Mouse (Mus musculus) T-helper 1 cell (primary cell): ENCODE results near the gene Adcy9.

Experiments
- in situ Hi-C: fragments of 300-600 bp; cut with MboI, MseI; formaldehyde crosslinking; loops from one replicate; pipeline ENCODE4 v1.15.1; 2025; ENCODE audit warnings: high pct_unique_total_duplicates

The Adcy9 gene

DNA sequence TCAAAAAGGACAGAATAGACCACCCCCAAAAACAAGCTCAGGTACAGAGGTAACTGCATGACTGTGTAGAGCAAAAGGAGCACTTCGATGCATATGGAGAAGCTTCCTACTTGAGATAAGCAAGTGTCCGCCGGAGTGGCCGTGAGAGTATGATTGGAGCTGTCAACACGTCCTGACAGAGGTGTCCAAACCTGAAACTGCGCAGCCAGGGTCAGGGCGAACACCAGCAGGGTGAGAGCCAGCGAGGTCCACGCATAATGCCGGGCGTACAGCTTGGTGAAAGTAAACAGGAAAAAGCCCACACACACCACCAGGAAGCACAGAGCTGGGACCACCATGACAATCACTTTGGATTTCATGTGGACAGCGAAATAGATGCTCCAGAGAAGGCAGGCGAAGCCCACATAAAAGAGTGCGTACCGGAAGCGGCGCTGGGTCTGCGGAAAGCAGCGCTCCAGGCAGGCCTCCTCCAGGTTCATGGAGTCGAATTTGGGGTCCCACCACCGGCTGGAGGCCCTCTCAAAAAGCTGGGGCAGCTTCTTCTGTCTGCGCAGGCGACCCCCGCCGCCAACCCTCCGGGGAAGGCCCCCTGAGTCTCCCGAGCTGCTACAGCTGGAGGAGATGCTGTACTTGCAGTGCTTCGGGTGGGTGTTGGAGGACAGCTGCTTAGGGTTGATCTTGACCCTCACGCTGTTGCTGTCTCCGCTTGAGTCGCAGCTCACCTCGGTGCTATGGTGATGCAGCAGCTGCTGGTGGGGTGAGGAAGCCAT is 1.3 kb downstream of the Adcy9 start:
- in situ Hi-C loops = no loop called here

- in situ Hi-C loops = no loop called here
Observed at GRCm38 (mm10) chr16:4418072-4418471, 2.2 kb downstream of the Adcy9 start.

DNA sequence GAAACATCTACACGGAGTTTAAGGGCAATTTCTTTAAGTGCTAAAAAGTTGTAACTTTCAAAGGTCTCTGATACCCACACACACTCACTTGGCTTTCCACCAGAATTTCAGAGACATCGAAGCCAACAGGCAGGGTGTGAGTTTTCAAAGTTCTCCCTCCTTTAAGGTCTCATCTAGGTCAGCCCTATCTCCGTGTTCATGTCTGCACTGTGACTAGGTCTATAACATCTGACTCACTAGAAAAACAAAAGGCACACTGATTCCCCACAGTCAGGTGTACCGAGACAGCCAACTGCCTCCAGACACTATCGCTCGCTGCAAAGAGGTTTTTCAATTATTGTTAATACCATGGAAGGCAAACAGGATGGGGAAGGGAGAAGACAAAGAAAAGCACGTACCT is 2.8 kb downstream of the Adcy9 start:
- in situ Hi-C loops = no loop called here

DNA sequence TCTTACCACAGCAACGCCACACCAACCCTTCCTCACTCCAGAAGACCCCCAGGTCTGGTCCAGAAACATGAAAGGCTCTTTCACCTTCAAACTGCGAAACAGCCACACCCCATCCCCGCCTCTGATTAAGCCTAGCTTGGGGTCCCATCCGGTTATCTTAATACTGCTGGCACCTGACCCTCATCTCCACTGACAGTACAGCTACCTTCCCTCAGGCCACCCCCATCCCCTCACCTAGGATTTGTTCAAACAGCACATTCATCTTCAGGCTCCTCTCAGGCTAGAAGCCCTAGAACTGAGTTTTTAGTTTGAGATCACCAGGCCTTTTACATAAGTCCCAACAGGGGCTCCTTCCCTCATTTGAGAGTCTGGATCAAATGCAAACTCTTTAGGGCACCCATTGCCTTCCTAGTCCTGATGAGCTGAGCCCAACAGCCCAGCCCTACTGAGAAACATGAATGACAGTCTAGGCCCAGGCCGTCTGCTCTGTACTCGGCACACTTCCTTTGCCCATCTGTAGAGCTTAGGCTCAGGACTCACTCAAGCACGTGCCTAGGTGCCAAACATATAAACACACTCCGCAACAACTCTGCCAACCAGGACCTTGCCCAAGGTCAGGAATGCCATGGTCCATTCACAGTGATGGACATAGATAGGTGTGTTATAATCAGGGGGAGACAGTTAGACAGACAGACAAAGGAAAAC is 5.3 kb downstream of the Adcy9 start:
- in situ Hi-C loops = no loop called here

DNA sequence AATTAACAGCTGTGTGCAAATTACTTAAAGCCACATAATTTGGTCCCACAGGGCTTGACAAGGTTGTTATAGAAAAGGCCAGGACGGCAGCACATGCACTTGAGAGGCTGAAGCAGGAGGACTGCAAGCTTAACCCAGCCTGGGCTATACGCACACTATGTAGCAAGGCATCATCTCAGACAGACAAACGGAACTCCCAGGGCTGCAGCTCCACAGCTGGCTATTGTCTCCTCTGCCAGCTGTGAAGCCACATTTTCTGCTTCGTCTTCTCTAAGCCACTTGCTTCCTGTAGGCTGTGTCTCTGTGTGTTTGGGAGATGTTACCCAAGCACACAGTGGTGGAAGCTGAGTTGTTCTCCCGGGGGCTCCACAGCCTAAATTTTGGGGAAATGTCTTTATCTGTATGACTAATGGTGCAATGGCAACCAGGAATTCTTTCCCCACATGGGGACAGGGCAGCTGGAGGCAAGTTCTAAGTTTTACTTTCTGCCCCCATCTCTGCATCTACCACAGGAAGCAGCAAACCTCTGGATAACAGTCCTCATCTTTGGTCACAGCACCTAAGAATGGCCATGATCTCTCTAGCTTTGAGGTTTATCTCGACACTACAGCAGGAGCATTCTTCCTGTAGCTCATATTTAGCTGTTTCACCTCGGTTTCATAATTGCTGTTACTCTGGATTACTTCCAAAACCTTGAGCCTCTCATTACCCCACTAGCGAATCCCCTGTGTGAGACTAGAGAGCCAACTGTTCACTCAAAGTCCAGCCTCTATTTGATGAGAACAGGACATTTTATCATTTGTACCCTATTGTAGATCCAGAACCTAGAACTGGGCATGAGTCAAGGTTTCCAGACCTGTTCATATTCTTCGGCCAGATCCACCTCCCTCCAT is 6.1 kb downstream of the Adcy9 start:
- in situ Hi-C loops = no loop called here

DNA sequence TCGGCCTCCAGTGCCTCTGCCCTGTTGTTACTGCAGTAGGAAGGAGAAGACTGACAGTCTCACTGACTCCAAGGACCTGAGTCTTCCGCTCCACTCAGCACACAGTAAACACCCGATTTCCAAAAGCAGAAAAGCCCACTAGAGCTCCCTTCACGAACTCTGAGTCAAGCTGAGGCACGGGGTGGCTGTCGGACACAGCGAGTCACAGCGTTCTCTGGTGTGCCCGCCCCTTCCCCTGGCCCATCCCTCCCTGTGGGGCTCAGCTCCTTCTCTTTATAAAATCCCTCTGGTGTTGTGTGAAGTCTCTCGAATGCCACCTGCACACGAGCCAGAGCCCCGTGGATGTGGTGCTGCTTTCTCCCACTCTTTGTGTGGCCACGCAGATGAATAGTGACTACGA is 7.0 kb downstream of the Adcy9 start:
- in situ Hi-C loops = no loop called here

GRCm38 (mm10) chr16:4412298-4412697 is 8.0 kb downstream of the Adcy9 start:
- in situ Hi-C loops = no loop called here

GRCm38 (mm10) chr16:4411296-4411695 is 9.0 kb downstream of the Adcy9 start:
- in situ Hi-C loops = no loop called here

- in situ Hi-C loops = no loop called here
Observed at GRCm38 (mm10) chr16:4407536-4407935, 12.8 kb downstream of the Adcy9 start.

DNA sequence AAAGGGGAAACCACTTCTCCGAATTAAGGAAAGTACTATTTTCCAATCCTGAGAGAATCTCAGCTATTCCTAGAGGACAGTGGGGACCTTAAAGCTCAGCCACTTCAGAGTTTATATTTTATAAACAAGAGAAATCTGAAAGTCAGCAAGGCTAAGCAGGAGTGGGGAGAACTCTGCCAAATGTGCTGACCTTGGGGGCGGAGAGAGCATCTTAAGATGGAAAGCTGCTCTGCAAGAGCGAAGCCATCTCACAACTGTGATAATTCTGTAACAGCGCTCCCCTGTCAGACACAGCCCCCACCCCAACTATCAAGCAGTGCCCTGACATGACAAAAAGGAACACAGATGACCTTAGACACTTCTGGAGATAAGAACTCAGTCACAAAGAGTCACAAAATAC is 13.6 kb downstream of the Adcy9 start:
- in situ Hi-C loops = no loop called here

- in situ Hi-C loops = no loop called here
Observed at GRCm38 (mm10) chr16:4406047-4406586, 14.2 kb downstream of the Adcy9 start.

DNA sequence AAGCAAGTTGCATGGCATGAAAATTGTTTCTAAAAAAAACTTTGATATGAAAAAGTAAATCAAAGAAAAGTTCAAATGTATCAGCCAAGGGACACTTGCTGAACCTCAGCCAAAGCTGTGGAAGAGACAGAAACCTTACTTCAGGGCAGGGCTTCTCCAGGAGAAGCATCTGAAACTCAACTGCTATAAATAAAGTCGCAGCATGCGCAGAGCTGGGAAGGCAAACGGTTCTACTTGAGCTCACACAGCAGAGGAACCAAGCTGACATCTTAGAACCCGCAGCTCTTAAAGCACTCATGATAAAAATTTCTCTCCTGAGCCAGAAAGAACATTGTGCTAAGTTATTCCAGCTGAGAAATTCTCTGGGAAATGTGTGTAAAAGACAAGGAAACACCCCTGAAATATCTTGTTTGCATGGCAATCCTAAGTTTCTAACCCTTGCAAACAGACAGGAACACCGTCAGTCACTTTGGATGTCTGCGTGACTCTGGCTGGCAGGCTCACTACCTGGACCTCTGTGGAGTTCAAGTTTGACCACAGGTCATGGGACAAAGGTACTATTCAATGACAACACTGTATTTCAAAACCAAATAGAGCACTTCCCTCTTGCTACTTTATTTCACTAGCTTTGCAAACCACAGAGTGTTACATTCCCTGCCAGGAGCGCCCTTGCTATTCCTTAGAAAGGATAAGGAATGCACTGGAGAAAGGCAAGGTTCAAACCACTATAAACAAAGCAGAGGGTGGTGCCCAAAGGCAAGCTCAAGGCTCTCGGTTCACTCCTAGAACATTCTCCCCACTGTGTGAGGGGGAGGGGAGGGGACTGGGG is 15.2 kb downstream of the Adcy9 start:
- in situ Hi-C loops = no loop called here

- in situ Hi-C loops = no loop called here
Observed at GRCm38 (mm10) chr16:4401109-4401508, 19.2 kb downstream of the Adcy9 start.

DNA sequence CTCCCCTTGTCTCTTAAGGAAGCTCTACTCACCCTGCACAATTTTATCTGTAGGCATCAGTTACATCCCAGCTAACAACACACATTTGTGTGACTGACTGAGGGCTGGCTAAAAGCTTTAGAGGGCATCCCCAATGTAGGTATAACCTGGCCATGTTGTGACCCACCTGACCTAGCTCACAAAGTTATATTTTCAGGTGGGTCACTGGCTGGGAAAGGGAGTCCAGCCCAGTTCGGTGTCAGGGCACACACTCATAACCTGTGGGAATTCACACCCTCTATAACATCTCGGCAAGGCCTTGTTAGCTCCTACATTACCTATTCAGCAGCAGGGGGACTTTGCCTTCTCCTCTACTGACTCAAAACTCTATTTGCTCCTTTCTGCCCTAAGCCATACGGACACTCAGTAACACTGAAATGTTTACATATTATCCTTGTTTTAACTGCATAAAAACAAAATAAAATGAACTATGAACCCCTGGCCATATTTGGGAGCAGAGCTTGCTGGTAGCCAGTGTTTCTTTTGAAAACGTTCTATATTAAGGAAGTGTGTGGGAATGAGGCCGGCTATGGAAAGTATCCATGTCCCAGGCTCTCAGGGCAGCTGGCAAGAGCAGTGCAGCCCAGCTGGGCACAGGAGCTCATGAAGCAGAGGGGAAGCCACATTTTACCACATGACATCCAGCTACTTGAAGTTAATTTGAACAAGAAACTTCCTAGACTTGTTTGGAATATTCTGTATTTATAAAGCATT is 20.7 kb downstream of the Adcy9 start:
- in situ Hi-C loops = no loop called here

DNA sequence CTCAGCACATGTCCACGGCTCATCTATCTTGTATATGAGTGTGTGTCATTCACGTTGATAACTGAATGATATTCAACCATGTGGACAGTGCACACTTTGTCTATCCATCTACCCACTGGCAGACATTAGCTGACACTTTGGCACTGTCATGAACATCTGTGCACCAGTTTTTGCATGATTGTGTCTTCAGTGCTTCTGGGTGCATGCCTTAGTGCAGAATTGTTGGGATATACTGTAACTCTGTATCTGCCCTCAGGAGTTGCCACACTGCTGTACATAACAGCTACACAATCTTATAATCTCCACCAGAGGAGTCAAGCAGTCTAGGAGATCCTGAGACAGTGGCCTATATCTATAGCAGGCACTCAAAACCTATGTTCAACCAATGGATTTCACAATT is 21.5 kb downstream of the Adcy9 start:
- in situ Hi-C loops = no loop called here

DNA sequence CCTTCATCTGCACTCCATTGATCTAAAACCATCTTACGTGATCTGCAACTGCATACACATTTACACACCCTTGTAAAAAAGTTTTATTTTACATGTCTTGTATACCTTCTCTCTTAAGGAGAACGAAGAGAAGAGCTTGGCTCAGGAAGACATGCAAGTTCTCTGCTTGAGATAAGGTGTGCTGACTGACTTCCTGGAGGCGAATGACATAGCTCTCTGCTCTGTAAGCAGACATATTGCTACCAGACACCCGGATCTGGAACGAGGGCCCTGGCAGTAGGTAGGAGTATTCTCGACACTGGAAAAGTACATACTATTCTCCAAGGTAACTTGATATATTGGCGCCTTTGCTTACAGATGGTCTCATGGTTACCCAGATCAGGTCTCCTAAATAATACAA is 22.7 kb downstream of the Adcy9 start:
- in situ Hi-C loops = no loop called here

- in situ Hi-C loops = no loop called here
Observed at GRCm38 (mm10) chr16:4395687-4396341, 24.5 kb downstream of the Adcy9 start.

DNA sequence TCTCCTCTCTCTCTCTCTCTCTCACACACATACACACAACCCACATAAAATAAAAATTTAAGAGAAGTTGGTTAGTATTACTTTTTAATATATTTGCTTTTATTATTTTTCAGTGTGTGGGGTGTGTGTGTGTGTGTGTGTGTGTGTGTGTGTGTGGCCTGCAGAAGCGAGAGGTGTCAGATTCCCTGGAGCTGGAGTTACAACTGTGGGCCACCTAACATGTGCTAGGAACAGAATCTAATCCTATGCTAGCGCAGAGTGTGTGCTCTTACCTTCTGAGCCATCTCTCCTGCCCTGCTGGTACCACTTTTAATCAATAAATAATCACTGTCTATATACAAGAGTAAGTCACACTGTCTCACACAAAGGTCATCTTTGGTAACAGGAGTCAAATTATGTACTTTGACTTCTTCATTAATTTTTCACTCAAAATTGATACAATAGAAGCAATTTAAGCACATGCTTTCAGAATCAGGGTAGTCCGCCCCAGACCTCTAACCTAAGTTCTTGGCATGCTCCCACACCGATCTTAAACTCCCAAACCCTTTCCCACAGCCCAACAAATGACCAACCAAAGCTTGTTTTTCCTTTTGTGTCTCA is 25.2 kb downstream of the Adcy9 start:
- in situ Hi-C loops = no loop called here

GRCm38 (mm10) chr16:4383473-4384038 is 36.7 kb downstream of the Adcy9 start:
- in situ Hi-C loops = no loop called here
